Mouse (Mus musculus) liver, adult 10 weeks (tissue): ENCODE results near the gene Tfpi. TPM values are rescaled to one million over a fixed set of nuclear protein-coding genes. Genes with fewer than 3 reads are reported as not detected.

ENCODE experiments used
- polyA plus RNA-seq: library from polyadenylated mRNA; stranded (reverse); fragments of 350-450 nt; fragmentation: Illumina TruSeq; extraction: RNeasy Lipid Tissue Mini Kit (QIAGEN cat#74804); gene quantifications from one replicate; pipeline ENCODE4 v1.2.3, GENCODE M21; 2014; ENCODE audit warnings: low read depth, low replicate concordance

Gene Tfpi
- polyA plus RNA-seq: 17.5 TPM

DNA sequence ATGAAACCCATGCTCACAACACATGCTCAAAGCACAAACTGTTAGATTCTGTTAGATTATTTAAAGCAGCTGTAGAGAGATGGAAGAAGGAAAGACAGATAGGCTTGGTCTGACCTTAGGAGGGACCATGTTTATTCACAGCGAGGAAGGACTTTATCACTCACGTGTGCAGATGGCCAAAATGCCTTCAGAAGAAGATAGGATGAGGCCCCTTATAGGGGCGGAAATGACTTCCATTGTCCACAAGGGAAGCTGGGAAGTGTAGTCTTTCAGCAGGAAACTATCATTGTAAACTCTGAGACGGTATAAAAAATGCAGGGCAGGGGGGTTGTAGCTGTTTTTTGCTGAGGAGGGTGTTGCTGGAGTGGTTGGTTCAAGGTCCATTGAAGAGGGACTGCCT is at the start of gene Tfpi:
Gene Tfpi, minus strand, starts transcription at position 199 of the 400 bp plus-strand sequence.

DNA sequence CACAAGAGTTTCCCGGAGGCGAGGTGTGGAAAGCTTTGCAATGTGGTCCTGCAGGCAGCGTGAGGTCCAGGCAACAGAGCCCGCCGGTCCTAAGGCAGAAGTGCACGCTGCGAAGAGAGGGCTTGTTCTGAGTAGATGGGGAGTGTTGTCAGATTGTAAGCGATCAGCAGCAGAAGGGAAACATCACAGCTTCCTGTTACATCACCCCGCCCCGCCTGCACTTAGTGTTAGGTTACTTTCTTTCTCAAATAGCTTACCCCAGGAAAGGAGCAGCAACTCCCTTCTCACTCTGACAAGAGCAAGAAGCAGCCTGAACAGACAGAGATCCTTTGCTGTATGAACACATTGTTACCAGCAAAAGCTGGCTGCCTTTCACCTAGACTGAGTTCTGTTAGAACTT is 51.4 kb downstream of the Tfpi start, which contains the start of gene Calcrl:
Gene Calcrl, minus strand, starts transcription at position 274 of the 400 bp plus-strand sequence.

Other genes with a start within 250 kb of the Tfpi start
- 29.6 TPM for gene Calcrl, start 51.4 kb downstream of the Tfpi start, polyA plus RNA-seq
- gene Ctnnd1, start 174.0 kb upstream of the Tfpi start, polyA plus RNA-seq: 99.4 TPM
- not detected for gene Btbd18, start 182.3 kb upstream of the Tfpi start, polyA plus RNA-seq
- 4.8 TPM for gene Selenoh, start 194.0 kb upstream of the Tfpi start, polyA plus RNA-seq
- gene Gm28635, start 201.3 kb upstream of the Tfpi start, polyA plus RNA-seq: not detected
- 22.4 TPM for gene Med19, start 201.6 kb upstream of the Tfpi start, polyA plus RNA-seq
- gene Tmx2, start 202.4 kb upstream of the Tfpi start, polyA plus RNA-seq: 62.5 TPM
- 31.2 TPM for gene Zdhhc5, start 238.4 kb upstream of the Tfpi start, polyA plus RNA-seq